Comparison of ENCODE assay signal across 9 mouse cellular contexts in the genomic region with DNA sequence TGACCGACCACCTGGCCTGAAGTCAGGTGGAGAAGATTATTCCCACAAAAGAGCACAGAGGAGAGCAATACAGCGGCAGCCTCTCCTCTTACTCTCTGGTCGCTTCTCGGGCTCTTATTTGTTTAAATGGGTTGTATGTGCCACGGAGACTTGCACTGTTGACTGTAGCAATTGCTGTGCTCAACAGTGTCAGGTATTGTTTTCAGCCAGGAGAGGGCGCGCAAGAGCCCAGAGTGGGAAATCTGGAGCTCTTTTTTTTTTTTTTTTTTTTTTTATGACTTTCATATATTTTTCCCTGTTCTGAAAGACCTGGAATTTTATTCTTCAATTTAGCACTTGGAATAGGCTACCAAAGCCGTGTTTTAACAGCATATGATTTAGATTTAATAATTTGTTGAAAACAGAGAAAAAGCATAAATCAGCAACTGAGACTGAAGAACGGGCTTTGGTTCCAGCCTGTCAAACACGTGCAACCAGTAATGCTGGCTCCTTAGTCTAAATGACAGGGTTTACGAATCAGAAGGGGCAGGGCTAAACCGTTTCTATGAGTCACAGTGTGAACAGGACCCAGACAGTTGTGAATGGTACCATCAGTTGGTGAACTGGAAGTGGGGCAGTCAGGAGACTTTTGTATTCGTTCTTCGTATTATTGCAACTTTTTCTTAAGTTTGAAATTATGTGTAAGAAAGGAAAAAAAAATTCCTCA. TPM values are rescaled to one million over a fixed set of nuclear protein-coding genes. Genes with fewer than 3 reads are reported as not detected.
A peak's percentile ranks its signal among the peaks of the same experiment; 100 is the strongest.
DNase-seq lines count a peak whose midpoint lies in the region; TF ChIP-seq lines count a peak whose summit lies in the region.
"Had no signal": no experiment of that assay in that cellular context is flagged by ENCODE, and none has a peak within 500 bp of the region (broad histone marks: within the 10 kb centered on the region; RNA-seq: fewer than 3 reads in every experiment).

No protein-coding gene starts in this region.

- H3K4me3 ChIP-seq in gastrocnemius, adult 2 months: no peak overlapping the region
- no peak overlapping the region for H3K4me3 ChIP-seq in spleen, adult 2 months (ENCODE audit: extremely low read depth, insufficient read depth, insufficient read length)
- peak overlapping the region; percentile 5; the same call in 1 of the 2 replicates for H3K4me3 ChIP-seq in testis, adult 2 months (ENCODE audit: control insufficient read depth, low read depth, low read length)
- H3K4me3 ChIP-seq: neural tube, embryonic 13.5 days had no signal

- H3K27ac ChIP-seq in gastrocnemius, adult 2 months: no peak overlapping the region
- no peak overlapping the region for H3K27ac ChIP-seq in spleen, adult 2 months (ENCODE audit: insufficient read depth, low read length)
- H3K27ac ChIP-seq in testis, adult 2 months (ENCODE audit: control insufficient read depth, insufficient read depth, low read depth, low read length): no peak overlapping the region
- H3K27ac ChIP-seq: neural tube, embryonic 13.5 days had no signal

- no peaks in the 10 kb centered on the region for H3K36me3 ChIP-seq in spleen, adult 2 months (ENCODE audit: control insufficient read depth, insufficient read depth, low read length)
- H3K36me3 ChIP-seq in testis, adult 2 months (ENCODE audit: control insufficient read depth, insufficient read depth, low read length): no peaks in the 10 kb centered on the region
- H3K36me3 ChIP-seq: neural tube, embryonic 13.5 days had no signal

- no peaks in the 10 kb centered on the region for H3K4me1 ChIP-seq in spleen, adult 2 months (ENCODE audit: control insufficient read depth, insufficient read depth, insufficient read length)
- peaks cover 2% of the 10 kb centered on the region; the same call in 1 of the 2 replicates for H3K4me1 ChIP-seq in testis, adult 2 months (ENCODE audit: control insufficient read depth, insufficient read depth, low read length)
- H3K4me1 ChIP-seq: neural tube, embryonic 13.5 days had no signal

- TF ChIP-seq CTCF in gastrocnemius, adult 2 months (IDR thresholded peaks at IDR 0.05): peak; percentile 82
- TF ChIP-seq CTCF in spleen, adult 2 months (IDR thresholded peaks at IDR 0.05; ENCODE audit: extremely low read depth, insufficient read depth, insufficient read length, insufficient replicate concordance): peak; percentile 30; the same call in 1 of the 2 replicates
- peak; percentile 48; the same call in 1 of the 2 replicates for TF ChIP-seq CTCF in testis, adult 2 months (IDR thresholded peaks at IDR 0.05; ENCODE audit: control insufficient read depth, insufficient read depth, insufficient replicate concordance, low read depth, low read length)

- no peaks in the 10 kb centered on the region for H3K27me3 ChIP-seq in spleen, adult 2 months (ENCODE audit: control insufficient read depth, insufficient read depth, low read length)
- H3K27me3 ChIP-seq in testis, adult 2 months (ENCODE audit: control insufficient read depth, insufficient read depth, low read length): no peaks in the 10 kb centered on the region
- H3K27me3 ChIP-seq: neural tube, embryonic 13.5 days had no signal

- 53% methylated on average over 14 of the region's 14 CpGs for WGBS in spleen, adult 2 months

- TF ChIP-seq POLR2A in spleen, adult 2 months (IDR thresholded peaks at IDR 0.05; ENCODE audit: low read depth, low read length): no peak
- no peak for TF ChIP-seq POLR2A in testis, adult 2 months (IDR thresholded peaks at IDR 0.05; ENCODE audit: control insufficient read depth, low read depth, low read length)

- intact Hi-C loops in gastrocnemius, adult 2 months (cut with DNase I): loop anchor here (2.0 kb wide), 1 partner anchor 330 kb away; no protein-coding TSS in a partner anchor
- intact Hi-C loops in heart, postnatal 14 days (cut with DNase I): loop anchor here (2.0 kb wide), 1 partner anchor 330 kb away; no protein-coding TSS in a partner anchor

- peak; percentile 77 for DNase-seq in gastrocnemius, adult 2 months
- no peak for DNase-seq in gastrocnemius, postnatal 25 days
- DNase-seq in spleen, adult 2 months (ENCODE audit: low read depth in 1 of 2, low spot score in 2 of 2): peak; percentile 4 to 22
- no peak for DNase-seq in spleen, adult 12 weeks (ENCODE audit: low spot score)
- DNase-seq in cerebellum, adult 8-10 months: peak; percentile 26
- DNase-seq in heart, postnatal 14 days: peak; percentile 69 to 82
- peak; percentile 21 to 38 for DNase-seq in lung, adult 18-20 months

RNA-seq across cellular contexts. Expression of a gene that starts 12.0 kb away (rescaled TPM):
- 10 to 100 TPM; 70.6 to 96.6 TPM for total RNA-seq in gastrocnemius, adult 2 months (2021)
- total RNA-seq in gastrocnemius, postnatal 25 days (2021): 10 to 100 TPM; 65.1 to 85.6 TPM
- 9.9 and 15.2 TPM in 2 replicates for polyA plus RNA-seq in spleen, adult 2 months (2012; rRNA removed)
- total RNA-seq in heart, postnatal 14 days (2021): 1 to 10 TPM in 1 of 2 experiments, under 1 TPM in 1; 0.59 to 1.4 TPM
- polyA plus RNA-seq in testis, adult 2 months (2012; rRNA removed): 1.9 and 2.0 TPM in 2 replicates

RNA-seq across cellular contexts. Expression of a gene that starts 15.3 kb away (rescaled TPM):
- 10 to 100 TPM; 29.4 to 36.3 TPM for total RNA-seq in gastrocnemius, adult 2 months (2021)
- total RNA-seq in gastrocnemius, postnatal 25 days (2021): 10 to 100 TPM; 28.2 to 40.7 TPM
- polyA plus RNA-seq in spleen, adult 2 months (2012; rRNA removed): 2.2 and 2.8 TPM in 2 replicates
- total RNA-seq in heart, postnatal 14 days (2021): 10 to 100 TPM; 36.8 to 42.9 TPM
- polyA plus RNA-seq in testis, adult 2 months (2012; rRNA removed): 5.8 and 8.7 TPM in 2 replicates

Comparison
In these comparisons a context has a peak if more than half of its experiments do, and no peak if none do; other contexts are left out.
1. DNase-seq: peak in gastrocnemius, adult 2 months (single experiment), spleen, adult 2 months (2 of 2), cerebellum, adult 8-10 months (single experiment), heart, postnatal 14 days (2 of 2) and lung, adult 18-20 months (2 of 2); none in gastrocnemius, postnatal 25 days (single experiment) and spleen, adult 12 weeks (single experiment).
2. CTCF ChIP-seq: peak in every context shown above with its lines; median percentile 82 in gastrocnemius, adult 2 months; 48 in testis, adult 2 months; 30 in spleen, adult 2 months.
3. RNA of a gene that starts 12.0 kb away (total RNA-seq): 70.6 to 96.6 TPM in gastrocnemius, adult 2 months and 65.1 to 85.6 TPM in gastrocnemius, postnatal 25 days; 0.59 to 1.4 TPM in heart, postnatal 14 days; every median in the first group is over 10 times any median in the second.